Mouse (Mus musculus) forebrain, embryonic 11.5 days (tissue): Measurements from ENCODE around the gene Sh3bp4. TPM values are rescaled to one million over a fixed set of nuclear protein-coding genes. Genes with fewer than 3 reads are reported as not detected.

Source experiments
- ATAC-seq: fragments of 200-750 bp; cut with Nextera tagmentation; replicated peaks from 2 replicates; pipeline ENCODE4 v1.8.0; 2017; ENCODE audit warnings: moderate TSS enrichment; ENCODE audit not compliant: low FRiP score
- DNase-seq: peaks from one replicate; pipeline ENCODE4 v3.0.0-alpha.2; 2017; ENCODE audit warnings: low spot score
- H3K27ac ChIP-seq: fragments of 300-500 bp; sonication (generic); 2 replicates; pipeline ENCODE4 v1.5.1; 2014; ENCODE audit warnings: low read depth, low read length
- H3K27me3 ChIP-seq: fragments of 300-500 bp; sonication (generic); 2 replicates; pipeline ENCODE4 v1.6.1; 2014; ENCODE audit warnings: mild to moderate bottlenecking, low read length, mixed read lengths; ENCODE audit not compliant: control insufficient read depth, insufficient read depth
- H3K36me3 ChIP-seq: fragments of 300-500 bp; sonication (generic); 2 replicates; pipeline ENCODE4 v1.6.1; 2014; ENCODE audit warnings: mild to moderate bottlenecking, low read length, moderate library complexity, mixed read lengths; ENCODE audit not compliant: control insufficient read depth, insufficient read depth
- H3K4me1 ChIP-seq: fragments of 300-500 bp; sonication (generic); replicated peaks from 2 replicates; pipeline ENCODE4 v1.6.1; 2014; ENCODE audit warnings: low read length, mixed read lengths; ENCODE audit not compliant: control insufficient read depth, insufficient read depth
- H3K4me2 ChIP-seq: fragments of 300-500 bp; sonication (generic); 2 replicates; pipeline ENCODE4 v1.6.1; 2014; ENCODE audit warnings: low read depth, mild to moderate bottlenecking, low read length, moderate library complexity, mixed read lengths; ENCODE audit not compliant: severe bottlenecking
- H3K4me3 ChIP-seq: fragments of 300-500 bp; sonication (generic); 2 replicates; pipeline ENCODE4 v1.5.1; 2014; ENCODE audit warnings: low read depth, low read length
- H3K9ac ChIP-seq: fragments of 300-500 bp; sonication (generic); 2 replicates; pipeline ENCODE4 v1.6.1; 2014; ENCODE audit warnings: low read length
- H3K9me3 ChIP-seq: fragments of 300-500 bp; sonication (generic); 2 replicates; pipeline ENCODE4 v1.6.1; 2016; ENCODE audit warnings: low read length, mixed read lengths; ENCODE audit not compliant: control insufficient read depth
- WGBS: fragments of 180-500 bp; shearing (Covaris S2); extraction: QIAGEN DNeasy Blood & Tissue Kit; methylation state at CpG from one replicate; pipeline ENCODE4 v1.1.7; 2014; 5-methylcytosine and 5-hydroxymethylcytosine counted together
- polyA plus RNA-seq: library from polyadenylated mRNA; unstranded; fragments of >200 nt; fragmentation: Nextera tagmentation; extraction: Ambion mirVana; gene quantifications from 2 replicates; pipeline ENCODE4 v1.2.1, GENCODE M21; 2014

Sh3bp4 gene
- polyA plus RNA-seq, 1 experiment from 2014 or later = 29.3 TPM

DNA sequence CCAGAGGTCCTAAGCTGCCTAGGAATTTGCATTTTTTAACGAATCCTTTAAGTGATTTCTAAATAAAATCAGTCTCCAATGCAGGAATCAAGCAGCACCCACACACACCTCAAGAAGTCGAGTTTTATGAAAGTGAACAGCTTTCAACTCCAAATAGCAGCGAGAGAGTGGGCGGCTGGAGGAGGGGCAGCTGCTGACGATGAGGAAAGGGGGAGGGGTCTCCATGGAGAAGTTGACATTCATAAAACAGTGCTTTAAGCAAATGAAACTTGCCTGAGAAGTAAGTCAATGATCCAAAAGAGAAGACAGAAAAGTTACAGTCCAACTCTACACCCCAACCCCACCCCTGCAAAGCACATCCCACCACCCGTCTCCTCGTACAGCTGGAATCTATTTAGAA, 123.4 kb downstream of the Sh3bp4 start:
- Histone ChIP-seq H3K9me3 (no peaks in the 10 kb centered on the region), H3K36me3 (no peaks in the 10 kb centered on the region), H3K4me1 (peaks cover 2% of the 10 kb centered on the region; the same call in 1 of the 2 replicates), H3K9ac (no peak overlapping the region), H3K27me3 (no peaks in the 10 kb centered on the region; the same call in 1 of the 2 replicates), H3K4me2 (no peak overlapping the region), H3K27ac (no peak overlapping the region), H3K4me3 (no peak overlapping the region)
- no peak for ATAC-seq
- WGBS = 74% methylated on average over 7 of the region's 7 CpGs
- no peak for DNase-seq

DNA sequence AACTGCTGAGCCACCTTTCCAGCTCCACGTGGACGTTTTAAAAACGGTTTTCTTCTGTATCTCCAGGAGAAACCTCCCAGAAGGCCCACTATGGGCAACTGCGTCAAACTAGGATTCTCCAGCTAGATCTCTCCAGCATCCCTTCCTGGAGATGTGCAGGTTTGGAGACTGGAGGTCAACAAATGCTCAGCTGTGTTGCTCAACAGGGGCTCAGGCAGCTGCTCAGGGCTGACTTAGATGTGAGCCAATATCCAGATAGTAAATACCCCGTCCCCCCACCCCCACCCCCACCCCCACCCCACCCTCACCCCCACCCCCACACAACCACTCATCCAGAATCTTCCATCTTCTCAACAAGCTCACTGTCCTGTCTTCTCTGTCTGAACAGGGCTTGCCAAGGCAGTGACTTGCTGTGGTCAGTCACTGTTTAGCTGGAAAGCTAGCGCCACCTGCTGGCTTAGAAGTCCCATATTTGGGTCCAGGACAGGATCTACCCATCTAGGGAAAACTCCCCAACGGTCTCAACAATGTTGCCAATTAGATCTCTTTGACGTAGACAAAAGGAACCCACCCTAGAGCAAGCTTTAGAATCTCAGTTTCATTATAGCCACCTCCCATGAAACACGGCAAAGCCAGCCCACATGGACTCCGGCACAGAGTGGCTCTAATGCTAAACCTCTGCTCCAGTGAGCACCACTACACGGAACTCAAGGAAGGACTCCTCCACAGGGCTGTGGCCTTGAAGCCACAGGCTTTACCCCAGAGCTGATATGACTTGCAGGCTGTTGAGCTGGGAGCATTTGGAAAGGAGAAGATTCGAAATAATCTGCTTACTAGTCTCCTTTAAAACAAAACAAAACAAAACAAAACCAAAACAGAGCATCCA, 125.9 kb downstream of the Sh3bp4 start:
- DNase-seq (peak; percentile 87), ATAC-seq (peak; percentile 55; the same call in 1 of the 2 replicates)
- Histone ChIP-seq H3K27me3 (no peaks in the 10 kb centered on the region; the same call in 1 of the 2 replicates), H3K36me3 (no peaks in the 10 kb centered on the region), H3K4me3 (no peak overlapping the region), H3K4me1 (no peaks in the 10 kb centered on the region), H3K4me2 (no peak overlapping the region), H3K27ac (no peak overlapping the region), H3K9ac (no peak overlapping the region), H3K9me3 (no peaks in the 10 kb centered on the region)
- WGBS = 45% methylated on average over 12 of the region's 12 CpGs
